Mouse (Mus musculus) cerebral cortex, adult 2 months (tissue): ENCODE measurements around the gene Bicdl1.

ENCODE experiments used
- WGBS: fragments of 180-500 bp; shearing (Covaris S2); methylation state at CpG from one replicate; pipeline ENCODE4 v1.1.7; 2018; 5-methylcytosine and 5-hydroxymethylcytosine counted together

The Bicdl1 gene

GRCm38 (mm10) chr5:115726581-115726980 lies 4.8 kb downstream of the Bicdl1 start:
- 63% methylated on average over 8 of the region's 8 CpGs for WGBS

GRCm38 (mm10) chr5:115726019-115726418 lies 5.4 kb downstream of the Bicdl1 start:
- 78% methylated on average over 16 of the region's 16 CpGs for WGBS

DNA sequence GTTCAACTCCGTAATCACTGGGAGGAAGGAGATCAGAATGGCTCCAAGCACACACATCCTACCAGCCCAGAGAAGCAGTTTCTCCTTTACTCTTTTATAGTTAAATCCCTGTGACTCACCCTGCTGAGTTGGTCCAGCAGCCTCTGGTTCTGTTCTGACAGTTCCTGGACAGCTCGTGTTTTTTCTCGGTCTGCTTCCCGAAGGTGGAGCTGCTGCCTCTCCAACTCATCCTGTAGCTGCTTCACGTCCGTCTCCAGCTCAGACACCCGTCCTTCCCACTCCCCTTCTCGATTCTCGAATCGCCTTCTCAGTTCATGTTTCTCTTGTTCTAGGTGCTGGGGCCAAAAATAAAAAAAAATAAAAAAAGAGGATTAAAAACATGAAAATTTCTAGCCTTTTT lies 7.0 kb downstream of the Bicdl1 start:
- 45% methylated on average over 10 of the region's 10 CpGs for WGBS

GRCm38 (mm10) chr5:115722188-115722959 lies 9.0 kb downstream of the Bicdl1 start:
- 79% methylated on average over 21 of the region's 21 CpGs for WGBS

DNA sequence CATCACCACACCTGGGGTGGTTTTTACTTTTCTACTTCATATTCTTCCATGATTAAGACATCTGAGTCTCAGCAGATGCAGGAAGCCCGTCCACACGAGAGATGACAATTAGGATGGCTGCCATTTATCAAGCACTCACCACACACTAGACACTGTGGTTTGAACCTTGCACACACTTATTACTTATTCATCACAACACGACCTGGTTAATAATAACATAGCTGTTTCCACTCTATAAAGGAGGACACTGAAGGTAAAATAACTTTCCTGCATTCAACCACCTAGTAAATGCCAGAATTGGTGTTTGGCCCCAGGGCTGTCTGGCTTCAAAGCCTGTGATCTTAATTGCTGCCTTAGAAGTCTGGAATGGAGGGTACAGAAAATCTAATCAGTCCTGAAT lies 10.7 kb downstream of the Bicdl1 start:
- 49% methylated on average over 3 of the region's 3 CpGs for WGBS

- WGBS: 91% methylated on average over 3 of the region's 3 CpGs
Measured at GRCm38 (mm10) chr5:115717693-115718092, 13.7 kb downstream of the Bicdl1 start.

DNA sequence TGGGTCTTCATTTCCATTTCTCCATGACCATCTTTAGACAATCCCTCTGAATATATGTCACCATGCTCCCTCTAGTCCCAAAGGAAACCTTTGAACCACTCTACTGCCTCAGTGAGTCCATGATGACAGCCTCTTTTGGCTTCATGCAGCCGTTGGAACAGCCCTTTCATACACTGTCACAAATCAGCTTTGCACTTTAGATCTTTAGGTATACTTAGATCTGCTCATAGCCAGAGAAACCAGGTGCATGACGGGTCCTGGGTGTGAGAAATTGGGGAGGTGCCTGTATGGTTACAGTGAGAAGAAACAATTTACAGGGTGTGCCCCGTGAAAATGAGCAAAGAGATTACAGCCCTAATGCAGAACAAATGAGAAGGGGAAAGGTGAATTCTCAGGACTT lies 14.3 kb downstream of the Bicdl1 start:
- 89% methylated on average over 3 of the region's 3 CpGs for WGBS

DNA sequence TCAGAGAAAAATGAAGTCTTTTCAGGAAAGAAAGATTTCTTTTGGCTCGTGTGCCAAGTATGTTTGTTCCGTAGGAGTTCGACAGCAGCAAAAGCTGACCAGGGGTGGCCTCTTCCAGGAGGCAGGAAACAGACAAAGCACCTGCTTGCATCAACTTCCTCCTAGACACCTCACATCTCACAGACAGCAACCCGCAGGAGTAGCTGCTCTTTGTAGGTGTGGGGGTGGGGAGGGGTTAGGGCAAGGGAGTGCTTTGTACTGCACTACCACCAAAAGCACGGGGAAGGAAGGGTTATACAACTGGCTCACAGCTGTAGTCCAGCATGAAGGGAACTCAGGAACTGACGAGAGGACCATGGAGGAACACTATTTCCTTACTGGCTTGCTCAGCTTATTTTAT lies 15.0 kb downstream of the Bicdl1 start:
- 43% methylated on average over 6 of the region's 6 CpGs for WGBS

DNA sequence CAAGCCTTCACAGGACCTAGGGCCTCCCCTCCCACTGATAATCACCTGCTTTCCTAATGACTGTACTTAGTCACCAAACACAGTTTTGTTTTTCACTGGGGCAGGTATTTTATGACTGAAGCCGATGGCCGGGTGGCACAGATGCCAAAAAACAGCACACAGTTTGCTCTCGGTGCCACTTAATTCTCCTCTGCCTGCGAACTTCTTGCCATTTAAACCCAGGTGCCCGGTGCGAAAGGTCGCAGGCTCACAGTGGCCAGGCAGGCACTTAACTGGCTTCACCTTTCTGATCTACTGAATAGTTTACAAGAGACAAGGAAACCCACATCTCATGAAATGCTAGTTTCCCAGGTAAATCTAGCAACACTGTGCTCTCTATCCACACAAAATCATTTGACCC lies 16.7 kb downstream of the Bicdl1 start:
- 84% methylated on average over 7 of the region's 7 CpGs for WGBS

GRCm38 (mm10) chr5:115712487-115712886 lies 18.9 kb downstream of the Bicdl1 start:
- WGBS: 81% methylated on average over 6 of the region's 6 CpGs

DNA sequence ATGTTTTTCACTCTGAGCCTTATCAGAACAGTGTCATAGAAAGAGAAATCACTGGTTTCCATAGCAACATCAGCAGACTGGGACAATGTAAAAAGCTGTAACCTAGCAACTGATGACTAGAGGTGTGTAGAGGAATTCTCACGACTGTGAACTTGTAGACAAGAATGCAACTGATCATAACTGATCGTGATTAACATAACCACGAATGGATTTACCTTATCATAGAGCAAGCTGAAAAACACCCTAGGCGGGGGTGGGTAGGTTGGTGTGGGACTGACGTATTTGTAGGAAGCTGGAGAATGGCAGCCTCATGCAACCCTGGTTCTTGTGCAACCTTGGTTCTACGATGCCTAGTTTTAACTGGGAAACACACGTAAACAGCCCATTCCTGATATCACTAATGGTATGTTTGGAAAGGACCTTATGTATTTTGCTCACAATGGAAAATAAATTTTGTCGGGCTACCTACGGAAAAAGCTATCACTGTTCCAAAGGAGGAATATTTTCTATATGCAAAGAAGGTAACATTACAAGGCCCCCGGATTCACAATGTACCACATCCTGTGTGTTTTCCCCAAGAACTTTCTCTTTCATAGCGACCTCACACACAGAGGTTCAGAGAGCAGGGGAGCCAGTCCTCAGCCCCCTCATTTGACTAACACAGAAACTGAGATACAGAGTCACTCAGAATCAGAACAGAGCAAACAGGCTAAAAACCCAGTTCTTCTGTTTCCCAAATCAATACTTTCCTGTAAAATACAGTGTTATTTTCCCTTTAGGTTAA lies 19.6 kb downstream of the Bicdl1 start:
- 50% methylated on average over 11 of the region's 11 CpGs for WGBS

GRCm38 (mm10) chr5:115710171-115710570 lies 21.2 kb downstream of the Bicdl1 start:
- 57% methylated on average over 4 of the region's 4 CpGs for WGBS

GRCm38 (mm10) chr5:115708930-115709329 lies 22.5 kb downstream of the Bicdl1 start:
- WGBS: 57% methylated on average over 3 of the region's 3 CpGs

DNA sequence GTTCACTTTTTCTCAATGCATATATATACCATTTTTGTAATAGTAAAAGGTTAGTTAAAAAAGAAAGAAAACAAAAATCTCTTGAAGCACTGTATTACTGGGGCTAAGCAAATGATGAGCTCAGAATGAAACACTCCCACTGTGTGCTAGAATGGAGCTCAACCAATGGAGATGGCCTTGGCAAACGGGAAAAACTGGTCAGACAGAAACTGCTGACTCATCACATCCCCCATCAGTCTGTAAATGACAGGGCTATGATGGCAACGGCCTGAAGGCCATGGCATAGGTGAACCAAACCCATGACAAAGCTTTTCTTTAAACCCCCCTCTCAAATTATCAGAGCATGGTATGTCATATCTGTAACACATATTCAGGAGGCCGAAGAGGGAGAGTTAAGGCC lies 29.4 kb downstream of the Bicdl1 start:
- WGBS: 64% methylated on average over 3 of the region's 3 CpGs

DNA sequence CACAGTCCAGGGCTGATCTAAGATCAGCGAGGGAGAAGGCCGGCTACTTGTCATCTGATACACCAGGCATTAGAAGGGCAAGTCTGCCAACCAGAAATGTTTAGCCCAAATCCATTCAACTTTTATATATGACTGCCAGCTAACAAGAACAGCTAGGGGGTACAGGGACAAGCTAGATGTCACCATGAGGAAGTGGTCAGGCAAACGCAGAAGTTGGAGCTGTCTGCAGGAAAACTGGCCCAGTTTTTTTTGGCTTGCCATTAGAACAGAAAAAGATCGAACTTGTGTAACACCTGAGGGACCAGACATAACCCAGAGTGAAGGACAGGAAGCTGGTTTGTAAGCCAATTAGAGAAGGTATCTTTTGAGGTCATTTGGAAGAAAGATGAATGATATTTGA lies 30.2 kb downstream of the Bicdl1 start:
- WGBS: 64% methylated on average over 4 of the region's 4 CpGs

DNA sequence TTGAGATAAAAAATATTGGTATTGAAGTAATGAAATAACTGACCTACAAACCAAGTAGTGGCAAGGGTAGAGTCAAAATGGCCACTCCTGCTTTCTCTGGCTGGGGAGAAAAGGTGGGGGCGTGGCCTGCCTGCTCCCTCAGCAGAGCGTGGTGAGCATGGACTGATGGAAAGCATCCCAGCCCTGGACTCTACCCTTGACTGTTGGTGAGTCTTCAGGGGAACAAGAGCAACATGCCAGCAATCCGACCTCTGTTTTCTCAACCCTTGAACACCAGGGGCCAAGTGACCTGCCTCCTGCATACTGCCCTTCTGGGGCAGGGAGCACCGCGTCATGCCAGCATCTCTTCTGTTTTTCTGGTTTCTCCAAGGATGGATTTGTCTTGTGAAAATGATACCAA lies 34.6 kb downstream of the Bicdl1 start:
- 86% methylated on average over 5 of the region's 5 CpGs for WGBS

DNA sequence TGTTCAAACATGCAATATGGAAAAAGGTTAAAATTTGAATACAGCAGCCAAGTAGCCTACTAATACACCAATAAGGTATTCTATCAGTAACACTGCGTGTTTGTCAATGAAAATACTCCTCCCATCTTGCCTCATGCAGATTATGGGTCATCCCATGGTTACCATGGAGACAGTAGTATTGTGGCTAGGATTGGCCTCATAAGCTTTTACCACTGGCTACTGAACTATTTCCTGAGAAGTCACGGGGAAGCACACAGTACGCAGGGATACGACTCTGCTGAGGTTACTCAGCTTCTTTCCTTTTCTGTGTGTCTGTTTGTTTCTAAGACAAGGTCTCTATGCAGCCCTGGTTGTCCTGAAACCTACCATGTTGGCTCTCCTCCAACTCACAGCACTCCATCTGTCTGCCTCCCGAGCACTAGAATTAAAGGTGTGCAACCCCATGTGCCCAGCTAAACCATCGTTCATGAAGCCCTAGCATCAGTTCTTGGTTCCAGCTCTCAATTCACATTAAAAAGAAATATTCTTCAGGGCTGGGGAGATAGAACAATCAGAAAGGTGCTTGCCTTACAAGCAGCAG lies 36.1 kb downstream of the Bicdl1 start:
- WGBS: 39% methylated on average over 6 of the region's 6 CpGs

- 66% methylated on average over 3 of the region's 3 CpGs for WGBS
Measured at GRCm38 (mm10) chr5:115693271-115693670, 38.1 kb downstream of the Bicdl1 start.

DNA sequence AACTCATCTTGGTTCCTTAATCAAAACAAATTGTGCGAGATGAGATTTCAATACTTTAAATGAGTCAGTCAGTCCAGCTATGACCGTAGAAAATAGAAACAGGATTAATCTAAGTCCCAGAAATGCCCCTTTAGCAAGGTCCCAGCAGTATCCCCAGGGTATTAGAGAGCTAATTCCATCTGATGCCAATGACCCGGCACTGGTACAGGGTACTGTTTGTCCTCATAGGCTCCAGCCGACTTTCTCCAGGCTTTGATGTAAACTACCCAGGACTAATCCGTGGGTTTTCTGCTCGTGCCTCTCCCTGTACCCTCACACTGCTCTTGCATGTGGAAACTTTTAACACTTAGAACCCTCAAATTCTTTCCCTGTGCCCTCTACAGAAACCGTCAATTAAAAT lies 44.7 kb downstream of the Bicdl1 start:
- WGBS: 58% methylated on average over 7 of the region's 7 CpGs

DNA sequence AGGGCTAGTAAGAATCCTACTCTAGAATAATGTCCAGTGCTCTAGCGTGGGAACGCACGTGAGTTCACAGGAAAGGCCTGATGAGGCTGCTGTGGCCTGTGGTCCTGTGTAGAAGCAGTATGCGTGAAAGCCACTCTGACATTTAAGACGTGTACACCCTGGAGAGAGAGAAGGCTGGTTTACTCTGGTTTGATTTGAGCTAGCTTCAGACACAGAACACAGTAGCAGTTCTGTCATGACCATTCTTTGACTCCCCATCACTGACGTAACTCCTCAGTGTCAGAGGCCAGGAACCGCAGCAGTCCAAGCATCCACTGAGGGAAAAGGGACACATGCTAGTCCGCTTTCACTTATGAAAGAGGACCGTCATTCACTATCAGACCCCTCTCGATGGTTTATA lies 46.3 kb downstream of the Bicdl1 start:
- WGBS: 87% methylated on average over 10 of the region's 10 CpGs

DNA sequence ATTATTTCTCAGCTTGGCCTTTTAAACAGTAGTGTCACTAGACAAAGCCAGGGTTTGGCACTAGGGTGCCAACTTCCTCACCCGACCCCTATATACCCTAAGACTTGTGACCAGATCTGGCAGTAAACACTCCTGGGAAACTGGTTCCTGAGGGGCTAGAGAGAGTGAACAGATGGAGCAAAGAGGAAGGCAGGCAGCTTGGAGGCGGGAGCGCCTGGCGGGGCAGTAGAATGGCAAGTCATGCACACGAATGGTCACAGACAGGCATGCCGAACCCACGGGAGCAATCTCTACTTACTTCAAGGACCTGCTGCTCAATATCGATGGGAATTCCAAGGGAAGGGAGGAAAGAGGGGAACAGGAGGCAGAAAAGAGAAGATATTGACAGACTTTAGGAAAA lies 59.6 kb downstream of the Bicdl1 start:
- WGBS: 54% methylated on average over 8 of the region's 8 CpGs

- 67% methylated on average over 2 of the region's 2 CpGs for WGBS
Measured at GRCm38 (mm10) chr5:115670406-115670805, 61.0 kb downstream of the Bicdl1 start.

- 89% methylated on average over 11 of the region's 11 CpGs for WGBS
Measured at GRCm38 (mm10) chr5:115669974-115670373, 61.4 kb downstream of the Bicdl1 start.
